Mouse (Mus musculus) liver, embryonic 11.5 days (tissue): Measurements from ENCODE around the gene Gab1. TPM values are rescaled to one million over a fixed set of nuclear protein-coding genes. Genes with fewer than 3 reads are reported as not detected.

Experiments used
- ATAC-seq: fragments of 200-750 bp; cut with Nextera tagmentation; replicated peaks from 2 replicates; pipeline ENCODE4 v1.8.0; 2017; ENCODE audit warnings: moderate number of reproducible peaks, mild to moderate bottlenecking, moderate TSS enrichment, moderate library complexity; ENCODE audit not compliant: low FRiP score
- DNase-seq: peaks from one replicate; pipeline ENCODE4 v3.0.0-alpha.2; 2017; ENCODE audit warnings: low spot score
- H3K27ac ChIP-seq: fragments of 300-500 bp; sonication (generic); 2 replicates; pipeline ENCODE4 v1.5.1; 2014; ENCODE audit warnings: mild to moderate bottlenecking, low read depth, low read length, control low read depth
- H3K27me3 ChIP-seq: fragments of 300-500 bp; sonication (generic); replicated peaks from 2 replicates; pipeline ENCODE4 v1.6.1; 2014; ENCODE audit warnings: low read length, mixed read lengths; ENCODE audit not compliant: control insufficient read depth, insufficient read depth
- H3K36me3 ChIP-seq: fragments of 300-500 bp; sonication (generic); 2 replicates; pipeline ENCODE4 v1.6.1; 2014; ENCODE audit warnings: mild to moderate bottlenecking, low read length, moderate library complexity, mixed read lengths; ENCODE audit not compliant: control insufficient read depth, insufficient read depth
- H3K4me1 ChIP-seq: fragments of 300-500 bp; sonication (generic); replicated peaks from 2 replicates; pipeline ENCODE4 v1.6.1; 2014; ENCODE audit warnings: low read length, mixed read lengths; ENCODE audit not compliant: control insufficient read depth, insufficient read depth
- H3K4me2 ChIP-seq: fragments of 300-500 bp; sonication (generic); 2 replicates; pipeline ENCODE4 v1.6.1; 2014; ENCODE audit warnings: mild to moderate bottlenecking, control low read depth, moderate library complexity
- H3K4me3 ChIP-seq: fragments of 300-500 bp; sonication (generic); 2 replicates; pipeline ENCODE4 v1.5.1; 2014; ENCODE audit warnings: low read depth, low read length, control low read depth
- H3K9ac ChIP-seq: fragments of 300-500 bp; sonication (generic); 2 replicates; pipeline ENCODE4 v1.6.1; 2014; ENCODE audit warnings: low read depth, low read length, control low read depth
- H3K9me3 ChIP-seq: fragments of 300-500 bp; sonication (generic); 2 replicates; pipeline ENCODE4 v1.6.1; 2016; ENCODE audit warnings: low read length, inconsistent platforms, mixed read lengths; ENCODE audit not compliant: control insufficient read depth
- WGBS: fragments of 180-500 bp; shearing (Covaris S2); extraction: QIAGEN DNeasy Blood & Tissue Kit; methylation state at CpG from one replicate; pipeline ENCODE4 v1.1.7; 2014; 5-methylcytosine and 5-hydroxymethylcytosine counted together
- polyA plus RNA-seq: library from polyadenylated mRNA; unstranded; fragments of >200 nt; fragmentation: Nextera tagmentation; extraction: Ambion mirVana; gene quantifications from 2 replicates; pipeline ENCODE4 v1.2.1, GENCODE M21; 2014

The Gab1 gene
- 19.5 and 20.6 TPM in 2 replicates for polyA plus RNA-seq

- 1% methylated on average over 65 of the region's 70 CpGs for WGBS
- DNase-seq = peak; percentile 92
- Histone ChIP-seq H3K27ac (peak within 1 kb of the TSS; percentile 81), H3K4me1 (peaks cover 7% of the 10 kb centered on the region; the same call in 1 of the 2 replicates), H3K36me3 (no peaks in the 10 kb centered on the region), H3K27me3 (no peaks in the 10 kb centered on the region), H3K9ac (peak within 1 kb of the TSS; percentile 78), H3K9me3 (no peaks in the 10 kb centered on the region), H3K4me2 (peak within 1 kb of the TSS; percentile 77), H3K4me3 (peak within 1 kb of the TSS; percentile 68)
- ATAC-seq = peak; percentile 86
Observed at GRCm38 (mm10) chr8:80880196-80881106, at the start of gene Gab1. Gene Gab1, minus strand, starts transcription at chr8:80880519.

GRCm38 (mm10) chr8:80928770-80929169 lies 48.5 kb upstream of the Gab1 start:
- Histone ChIP-seq H3K36me3 (no peaks in the 10 kb centered on the region), H3K9ac (no peak overlapping the region), H3K4me1 (no peaks in the 10 kb centered on the region), H3K4me2 (no peak overlapping the region), H3K4me3 (no peak overlapping the region), H3K27me3 (no peaks in the 10 kb centered on the region), H3K27ac (no peak overlapping the region), H3K9me3 (no peaks in the 10 kb centered on the region)
- ATAC-seq (no peak), DNase-seq (no peak)

GRCm38 (mm10) chr8:80923794-80924316 lies 43.5 kb upstream of the Gab1 start:
- no peak for DNase-seq

GRCm38 (mm10) chr8:80922642-80923041 lies 42.3 kb upstream of the Gab1 start:
- no peak for DNase-seq
- no peak overlapping the region for H3K4me3 ChIP-seq
- ATAC-seq = no peak
- no peak overlapping the region for H3K4me2 ChIP-seq
- no peaks in the 10 kb centered on the region for H3K36me3 ChIP-seq
- H3K27me3 ChIP-seq = no peaks in the 10 kb centered on the region
- H3K9me3 ChIP-seq = no peaks in the 10 kb centered on the region
- H3K27ac ChIP-seq = no peak overlapping the region
- H3K9ac ChIP-seq = no peak overlapping the region
- no peaks in the 10 kb centered on the region for H3K4me1 ChIP-seq
- WGBS = 70% methylated on average over 6 of the region's 6 CpGs

More at GRCm38 (mm10) chr8:80923794-80924316, 43.5 kb upstream of the Gab1 start:
- no peak overlapping the region for H3K9ac ChIP-seq
- H3K36me3 ChIP-seq = no peaks in the 10 kb centered on the region
- H3K27me3 ChIP-seq = no peaks in the 10 kb centered on the region
- H3K4me1 ChIP-seq = no peaks in the 10 kb centered on the region
- no peak overlapping the region for H3K4me2 ChIP-seq
- no peaks in the 10 kb centered on the region for H3K9me3 ChIP-seq
- no peak overlapping the region for H3K4me3 ChIP-seq
- 79% methylated on average over 9 of the region's 9 CpGs for WGBS
- no peak overlapping the region for H3K27ac ChIP-seq
- no peak for ATAC-seq

- ATAC-seq (no peak), DNase-seq (no peak)
- no peak overlapping the region for H3K9ac ChIP-seq
- no peaks in the 10 kb centered on the region for H3K4me1 ChIP-seq
- no peak overlapping the region for H3K4me2 ChIP-seq
- no peaks in the 10 kb centered on the region for H3K9me3 ChIP-seq
- no peak overlapping the region for H3K27ac ChIP-seq
- WGBS = 75% methylated on average over 4 of the region's 4 CpGs
- no peaks in the 10 kb centered on the region for H3K36me3 ChIP-seq
- no peaks in the 10 kb centered on the region for H3K27me3 ChIP-seq
- H3K4me3 ChIP-seq = no peak overlapping the region
Observed at GRCm38 (mm10) chr8:80919130-80919529, 38.8 kb upstream of the Gab1 start.

GRCm38 (mm10) chr8:80918531-80918930 lies 38.2 kb upstream of the Gab1 start:
- Histone ChIP-seq H3K4me3 (no peak overlapping the region), H3K27ac (no peak overlapping the region), H3K4me1 (no peaks in the 10 kb centered on the region), H3K4me2 (no peak overlapping the region), H3K9ac (no peak overlapping the region), H3K9me3 (no peaks in the 10 kb centered on the region), H3K36me3 (no peaks in the 10 kb centered on the region), H3K27me3 (no peaks in the 10 kb centered on the region)
- DNase-seq (no peak), ATAC-seq (no peak)
- 93% methylated on average over 6 of the region's 6 CpGs for WGBS

- Histone ChIP-seq H3K36me3 (no peaks in the 10 kb centered on the region), H3K27me3 (no peaks in the 10 kb centered on the region), H3K4me1 (no peaks in the 10 kb centered on the region), H3K4me3 (no peak overlapping the region), H3K9ac (no peak overlapping the region), H3K27ac (no peak overlapping the region), H3K4me2 (no peak overlapping the region), H3K9me3 (no peaks in the 10 kb centered on the region)
- ATAC-seq (no peak), DNase-seq (no peak)
- WGBS = 61% methylated on average over 11 of the region's 11 CpGs
Observed at GRCm38 (mm10) chr8:80916463-80917235, 36.3 kb upstream of the Gab1 start.

GRCm38 (mm10) chr8:80913016-80913748 lies 32.9 kb upstream of the Gab1 start:
- no peak overlapping the region for H3K27ac ChIP-seq
- ATAC-seq = no peak
- H3K4me2 ChIP-seq = no peak overlapping the region
- 81% methylated on average over 1 of the region's 1 CpGs for WGBS
- no peak for DNase-seq
- no peaks in the 10 kb centered on the region for H3K27me3 ChIP-seq
- no peak overlapping the region for H3K9ac ChIP-seq
- no peaks in the 10 kb centered on the region for H3K9me3 ChIP-seq
- H3K36me3 ChIP-seq = no peaks in the 10 kb centered on the region
- H3K4me1 ChIP-seq = no peaks in the 10 kb centered on the region
- H3K4me3 ChIP-seq = no peak overlapping the region
